Comparison of ENCODE assay signal across 19 mouse cellular contexts in genomic region chr9:66667046-66667445, GRCm38 (mm10). TPM values are rescaled to one million over a fixed set of nuclear protein-coding genes. Genes with fewer than 3 reads are reported as not detected.
DNase-seq lines count a peak whose midpoint lies in the region; ATAC-seq and TF ChIP-seq lines count a peak whose summit lies in the region.
"Had no signal": no experiment of that assay in that cellular context is flagged by ENCODE, and none has a peak within 500 bp of the region (broad histone marks: within the 10 kb centered on the region; RNA-seq: fewer than 3 reads in every experiment).

No protein-coding gene starts in this region.

- no peaks in the 10 kb centered on the region for H3K9me3 ChIP-seq in kidney, postnatal 0 days (replicated peaks; ENCODE audit: low read length)
- no peaks in the 10 kb centered on the region for H3K9me3 ChIP-seq in stomach, postnatal 0 days (ENCODE audit: control insufficient read depth, low read length)
- H3K9me3 ChIP-seq: hindbrain, embryonic 10.5 days; midbrain, embryonic 15.5 days; stomach, embryonic 15.5 days had no signal

- no peaks in the 10 kb centered on the region for H3K27me3 ChIP-seq in kidney, postnatal 0 days (ENCODE audit: insufficient read depth, low read length)
- H3K27me3 ChIP-seq in stomach, postnatal 0 days (ENCODE audit: control insufficient read depth, insufficient read depth, low read length): no peaks in the 10 kb centered on the region
- H3K27me3 ChIP-seq: CH12.LX; midbrain, embryonic 15.5 days; stomach, embryonic 15.5 days had no signal

- no peaks in the 10 kb centered on the region for H3K36me3 ChIP-seq in kidney, postnatal 0 days (ENCODE audit: insufficient read depth, low read length)
- H3K36me3 ChIP-seq in stomach, postnatal 0 days (ENCODE audit: control insufficient read depth, insufficient read depth, low read length): no peaks in the 10 kb centered on the region
- H3K36me3 ChIP-seq: hindbrain, embryonic 10.5 days; midbrain, embryonic 15.5 days; stomach, embryonic 15.5 days had no signal

- no peaks in the 10 kb centered on the region for H3K4me1 ChIP-seq in kidney, postnatal 0 days (replicated peaks; ENCODE audit: insufficient read depth, low read length)
- no peaks in the 10 kb centered on the region for H3K4me1 ChIP-seq in stomach, postnatal 0 days (replicated peaks; ENCODE audit: control insufficient read depth, insufficient read depth)
- H3K4me1 ChIP-seq: midbrain, embryonic 15.5 days; stomach, embryonic 15.5 days had no signal

- TF ChIP-seq CTCF in kidney, postnatal 0 days (IDR thresholded peaks at IDR 0.05; ENCODE audit: low read depth): no peak
- TF ChIP-seq CTCF in stomach, postnatal 0 days (IDR thresholded peaks at IDR 0.05; ENCODE audit: low read depth): no peak

- peak; percentile 49; the same call in 1 of the 2 replicates for ATAC-seq in kidney, postnatal 0 days (replicated peaks; ENCODE audit: low FRiP score, low read depth)
- ATAC-seq in megakaryocyte-erythroid progenitor cell, adult 5-6 weeks (replicated peaks; ENCODE audit: low FRiP score, low TSS enrichment, poor library complexity, severe bottlenecking): 0 out of 2 replicates have a peak, but pooled peaks have one; percentile 38
- ATAC-seq in stomach, postnatal 0 days (ENCODE audit: low FRiP score, low TSS enrichment): no peak
- ATAC-seq: forebrain, embryonic 16.5 days; midbrain, embryonic 15.5 days had no signal

- no peak overlapping the region for H3K4me2 ChIP-seq in kidney, postnatal 0 days (ENCODE audit: low read length)
- H3K4me2 ChIP-seq in stomach, postnatal 0 days (replicated peaks; ENCODE audit: low read depth): no peak overlapping the region
- H3K4me2 ChIP-seq: midbrain, embryonic 15.5 days; stomach, embryonic 15.5 days had no signal

- DNase-seq in gastrocnemius, adult 18-20 months (ENCODE audit: low spot score): peak; percentile 47
- DNase-seq in gastrocnemius, postnatal 4 days (ENCODE audit: low spot score in 2 of 2): no peak
- DNase-seq in kidney, postnatal 0 days (ENCODE audit: low spot score): peak; percentile 17
- DNase-seq in kidney, postnatal 14 days: no peak
- peak; percentile 51 for DNase-seq in brain, adult 2 months (ENCODE audit: low read depth, low spot score)
- DNase-seq in stomach, postnatal 0 days (ENCODE audit: low spot score): no peak
- DNase-seq: cerebellum, adult 9-10 months; heart, adult 18-20 months; liver; lung, adult 18-20 months; lung, postnatal 14 days; right cerebral cortex, postnatal 14 days; thymus, adult 2 months had no signal

- no peak overlapping the region for H3K9ac ChIP-seq in kidney, postnatal 0 days (ENCODE audit: low read depth, low read length)
- H3K9ac ChIP-seq in stomach, postnatal 0 days (ENCODE audit: low read length): no peak overlapping the region
- H3K9ac ChIP-seq: midbrain, embryonic 15.5 days; stomach, embryonic 15.5 days had no signal

- WGBS in kidney, postnatal 0 days: 67% methylated on average over 6 of the region's 6 CpGs
- 72% methylated on average over 6 of the region's 6 CpGs for WGBS in stomach, postnatal 0 days

- no peak overlapping the region for H3K4me3 ChIP-seq in kidney, postnatal 0 days (replicated peaks; ENCODE audit: low read depth, low read length)
- no peak overlapping the region for H3K4me3 ChIP-seq in stomach, postnatal 0 days (ENCODE audit: low read depth, low read length)
- H3K4me3 ChIP-seq: hindbrain, embryonic 10.5 days; midbrain, embryonic 15.5 days; stomach, embryonic 15.5 days had no signal

- no peak for TF ChIP-seq EP300 in stomach, postnatal 0 days (optimal IDR thresholded peaks at IDR 0.05)

- H3K27ac ChIP-seq in kidney, postnatal 0 days: no peak overlapping the region
- H3K27ac ChIP-seq in stomach, postnatal 0 days (replicated peaks): no peak overlapping the region
- H3K27ac ChIP-seq: hindbrain, embryonic 10.5 days; midbrain, embryonic 15.5 days; stomach, embryonic 15.5 days had no signal

RNA-seq across cellular contexts. Expression of gene Car12, which starts 46.4 kb away (rescaled TPM):
- under 1 TPM; 0.14 to 0.24 TPM for total RNA-seq in gastrocnemius, adult 18-20 months (2021)
- total RNA-seq in gastrocnemius, postnatal 4 days (2021): 1 to 10 TPM; 1.4 to 2.2 TPM
- 52.5 and 60.2 TPM in 2 replicates for polyA plus RNA-seq in kidney, postnatal 0 days (2015; fragmentation: Nextera tagmentation; extraction: Ambion mirVana)
- total RNA-seq in megakaryocyte-erythroid progenitor cell, adult 5-6 weeks (2014; fragmentation: Nextera tagmentation): not detected in 2 replicates
- total RNA-seq in megakaryocyte-erythroid progenitor cell, adult 5-6 weeks (2017): 1.1 TPM in 1 of 2 replicates, not detected in the other
- 11.1 and 11.3 TPM in 2 replicates for polyA plus RNA-seq in stomach, postnatal 0 days (2015; fragmentation: Nextera tagmentation; extraction: Ambion mirVana)
- total RNA-seq: heart, adult 18-20 months had no signal

Comparison
In these comparisons a context has a peak if more than half of its experiments do, and no peak if none do; other contexts are left out.
1. DNase-seq: peak in gastrocnemius, adult 18-20 months (single experiment), kidney, postnatal 0 days (single experiment) and brain, adult 2 months (single experiment); none in gastrocnemius, postnatal 4 days (0 of 2), kidney, postnatal 14 days (single experiment) and stomach, postnatal 0 days (single experiment).